Mouse (Mus musculus) layer of hippocampus, adult 2 months (tissue): ENCODE results near the gene Zfp358. TPM values are rescaled to one million over a fixed set of nuclear protein-coding genes. Genes with fewer than 3 reads are reported as not detected.

Experiments
- DNase-seq, 2 experiments: peaks; one replicate each; pipeline ENCODE4 v3.0.0; 2022; ENCODE audit warnings: low spot score in 2 of 2
- H3K27ac ChIP-seq: fragments of 200-600 bp; 2 replicates; pipeline ENCODE4 v1.8.1; 2022
- H3K4me3 ChIP-seq: fragments of 200-600 bp; 2 replicates; pipeline ENCODE4 v1.8.1; 2022; ENCODE audit warnings: mild to moderate bottlenecking
- CTCF ChIP-seq: fragments of 200-600 bp; conservative IDR thresholded peaks from 2 replicates; pipeline ENCODE4 v1.8.1; 2022; ENCODE audit warnings: antibody characterized with exemption, mild to moderate bottlenecking, moderate library complexity
- total RNA-seq, 2 experiments: library from RNA; stranded (reverse); gene quantifications; 2 replicates each; pipeline ENCODE4 v1.2.3; 2021

Zfp358 gene
- total RNA-seq, 2 experiments from 2014 or later, result 27.9 to 29.9 TPM

GRCm38 (mm10) chr8:3540076-3540475 lies 47.1 kb downstream of the Zfp358 start:
- no peak overlapping the region for H3K27ac ChIP-seq
- DNase-seq, result no peak
- no peak overlapping the region for H3K4me3 ChIP-seq
- TF ChIP-seq CTCF, result no peak

GRCm38 (mm10) chr8:3546511-3546910 lies 53.6 kb downstream of the Zfp358 start:
- H3K4me3 ChIP-seq, result no peak overlapping the region
- TF ChIP-seq CTCF, result no peak
- DNase-seq, result no peak
- no peak overlapping the region for H3K27ac ChIP-seq

Other genes starting within 250 kb of the Zfp358 start
- gene Insr, start 213.5 kb upstream of the Zfp358 start, total RNA-seq, result 10 to 100 TPM; 51.6 to 53.9 TPM
- gene A430078G23Rik, start 139.7 kb upstream of the Zfp358 start, total RNA-seq, result not detected
- gene Arhgef18, start 100.1 kb upstream of the Zfp358 start, total RNA-seq, result 10 to 100 TPM; 43.7 to 46.7 TPM
- gene Pex11g, start 25.5 kb upstream of the Zfp358 start, total RNA-seq, result under 1 TPM; 0.32 to 0.95 TPM
- under 1 TPM; 0.23 to 0.54 TPM for gene Tex45, start 22.3 kb upstream of the Zfp358 start, total RNA-seq
- gene Mcoln1, start 7.3 kb downstream of the Zfp358 start, total RNA-seq, result 10 to 100 TPM; 82.4 to 85.4 TPM
- 10 to 100 TPM; 79.4 to 82.1 TPM for gene Pnpla6, start 22.2 kb downstream of the Zfp358 start, total RNA-seq
- gene C330021F23Rik, start 74.9 kb downstream of the Zfp358 start, total RNA-seq, result not detected
- gene Camsap3, start 94.2 kb downstream of the Zfp358 start, total RNA-seq, result 10 to 100 TPM; 36.5 to 39.3 TPM
- gene Xab2, start 128.2 kb downstream of the Zfp358 start, total RNA-seq, result 10 to 100 TPM; 39.6 to 41.4 TPM
- gene Pet100, start 128.4 kb downstream of the Zfp358 start, total RNA-seq, result 10 to 100 TPM; 87.0 to 87.3 TPM
- 1 to 10 TPM in 1 of 2 experiments, under 1 TPM in 1; 0.88 to 3.6 TPM for gene Pcp2, start 132.4 kb downstream of the Zfp358 start, total RNA-seq
- gene Stxbp2, start 137.8 kb downstream of the Zfp358 start, total RNA-seq, result 10 to 100 TPM; 43.3 to 55.7 TPM
- 1 to 10 TPM in 1 of 2 experiments, under 1 TPM in 1; 0.67 to 1.1 TPM for gene Retn, start 162.6 kb downstream of the Zfp358 start, total RNA-seq
- not detected for gene Mcemp1, start 172.6 kb downstream of the Zfp358 start, total RNA-seq
- 10 to 100 TPM; 14.7 to 17.9 TPM for gene Fcor, start 179.2 kb downstream of the Zfp358 start, total RNA-seq
- gene Trappc5, start 183.2 kb downstream of the Zfp358 start, total RNA-seq, result 10 to 100 TPM; 27.4 to 28.4 TPM
- not detected for gene Fcer2a, start 201.0 kb downstream of the Zfp358 start, total RNA-seq
- not detected for gene Clec4g, start 227.5 kb downstream of the Zfp358 start, total RNA-seq